Mouse (Mus musculus) hindbrain, embryonic 13.5 days (tissue): ENCODE data around the gene Pdia5. TPM values are rescaled to one million over a fixed set of nuclear protein-coding genes. Genes with fewer than 3 reads are reported as not detected.
A peak's percentile ranks its signal among the peaks of the same experiment; 100 is the strongest.

Experiments used
- ATAC-seq: fragments of 200-750 bp; cut with Nextera tagmentation; 2 replicates; pipeline ENCODE4 v1.8.0; 2017; ENCODE audit warnings: moderate TSS enrichment; ENCODE audit not compliant: low FRiP score
- H3K27ac ChIP-seq: fragments of 300-500 bp; sonication (generic); 2 replicates; pipeline ENCODE4 v1.5.1; 2015; ENCODE audit warnings: inconsistent platforms, mild to moderate bottlenecking, moderate library complexity
- H3K27me3 ChIP-seq: fragments of 300-500 bp; sonication (generic); 2 replicates; pipeline ENCODE4 v1.6.1; 2015; ENCODE audit warnings: mild to moderate bottlenecking, inconsistent platforms
- H3K36me3 ChIP-seq: fragments of 300-500 bp; sonication (generic); 2 replicates; pipeline ENCODE4 v1.6.1; 2015; ENCODE audit warnings: mild to moderate bottlenecking, inconsistent platforms
- H3K4me1 ChIP-seq: fragments of 300-500 bp; sonication (generic); replicated peaks from 2 replicates; pipeline ENCODE4 v1.6.1; 2015; ENCODE audit warnings: inconsistent platforms
- H3K4me2 ChIP-seq: fragments of 300-500 bp; sonication (generic); 2 replicates; pipeline ENCODE4 v1.6.1; 2015; ENCODE audit warnings: inconsistent platforms, mild to moderate bottlenecking, moderate library complexity
- H3K4me3 ChIP-seq: fragments of 300-500 bp; sonication (generic); 2 replicates; pipeline ENCODE4 v1.5.1; 2015; ENCODE audit warnings: mild to moderate bottlenecking, inconsistent platforms
- H3K9ac ChIP-seq: fragments of 300-500 bp; sonication (generic); 2 replicates; pipeline ENCODE4 v1.6.1; 2015; ENCODE audit warnings: mild to moderate bottlenecking, inconsistent platforms
- H3K9me3 ChIP-seq: fragments of 300-500 bp; sonication (generic); 2 replicates; pipeline ENCODE4 v1.6.1; 2016; ENCODE audit warnings: inconsistent platforms
- WGBS: fragments of 180-500 bp; shearing (Covaris S2); methylation state at CpG from one replicate; pipeline ENCODE4 v1.1.7; 2015; 5-methylcytosine and 5-hydroxymethylcytosine counted together
- polyA plus RNA-seq: library from polyadenylated mRNA; unstranded; fragments of >200 nt; fragmentation: Nextera tagmentation; extraction: Ambion mirVana; gene quantifications from 2 replicates; pipeline ENCODE4 v1.2.1, GENCODE M21; 2015

The Pdia5 gene
- polyA plus RNA-seq, result 15.4 and 17.1 TPM in 2 replicates

DNA sequence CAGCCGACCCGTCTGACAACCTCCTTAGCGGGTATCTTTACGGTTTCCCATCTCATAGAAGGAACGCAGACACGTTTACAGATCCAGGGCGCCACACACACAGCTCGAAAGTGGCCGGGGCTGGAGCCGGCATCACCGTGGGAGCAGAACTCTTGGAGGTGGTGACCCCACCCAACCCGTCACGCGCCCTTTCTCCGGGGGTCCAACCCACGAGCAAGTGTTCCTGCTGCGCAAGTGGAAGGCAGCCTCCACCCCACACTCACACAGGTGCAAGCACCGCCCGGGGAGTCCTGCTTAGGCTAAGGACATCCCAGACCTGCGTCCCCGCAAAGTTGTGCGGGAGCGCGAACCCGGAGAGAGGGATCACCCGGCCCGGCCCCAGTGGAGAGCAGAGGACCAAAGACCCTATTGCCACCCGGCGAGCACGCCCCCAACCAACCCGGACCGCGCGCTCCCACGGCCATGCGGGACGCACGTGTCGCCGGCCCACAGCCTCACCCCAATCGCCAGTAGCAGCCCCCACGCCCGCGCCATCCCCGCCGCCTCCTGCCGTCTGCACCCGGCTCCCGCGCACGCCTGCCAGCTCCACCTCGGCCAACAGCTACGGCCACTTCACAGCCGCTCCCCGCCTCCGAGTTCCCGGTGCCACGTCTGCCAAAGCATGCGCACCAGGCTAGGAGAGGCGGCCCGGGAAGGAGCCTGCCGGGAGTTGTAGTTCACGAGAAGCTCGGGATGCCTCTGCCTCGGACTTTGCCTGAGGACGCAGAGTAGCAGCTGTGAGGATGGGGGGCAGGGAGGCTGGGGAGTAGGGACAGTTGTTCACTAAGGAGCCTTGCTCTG, at the start of gene Pdia5:
Gene Pdia5, minus strand, starts transcription at position 643 of the 840 bp plus-strand sequence.
- no peak within 1 kb of the TSS for H3K27ac ChIP-seq

DNA sequence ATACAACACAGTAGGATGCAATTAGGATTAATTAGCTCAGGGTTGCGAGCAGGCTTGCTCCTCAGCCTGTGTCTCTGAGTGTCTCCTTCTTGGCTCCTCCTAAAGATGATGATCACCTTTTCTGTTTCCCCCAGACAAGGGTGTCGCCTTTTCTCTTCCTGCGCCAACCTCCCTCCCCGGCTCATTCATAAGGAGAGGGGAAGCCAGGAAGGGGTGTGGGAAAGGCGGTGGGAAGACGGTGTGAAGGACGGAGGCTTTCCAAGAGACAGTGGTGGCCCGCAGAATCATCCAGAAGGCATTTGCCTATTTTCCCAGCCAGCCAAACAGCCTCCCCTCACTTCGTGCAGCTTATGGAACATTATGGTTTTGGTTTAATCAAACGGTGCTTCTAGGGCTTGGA, 48.4 kb upstream of the Pdia5 start:
- no peaks in the 10 kb centered on the region for H3K36me3 ChIP-seq
- no peaks in the 10 kb centered on the region for H3K9me3 ChIP-seq
- no peak overlapping the region for H3K27ac ChIP-seq

More for the DNA sequence above, at the start of gene Pdia5:
- Histone ChIP-seq H3K9me3 (no peaks in the 10 kb centered on the region), H3K36me3 (no peaks in the 10 kb centered on the region), H3K4me1 (peaks cover 29% of the 10 kb centered on the region), H3K9ac (peak within 1 kb of the TSS; percentile 77), H3K4me3 (peak within 1 kb of the TSS; percentile 75), H3K27me3 (peaks cover 10% of the 10 kb centered on the region; the same call in 1 of the 2 replicates), H3K4me2 (peak within 1 kb of the TSS; percentile 97)
- WGBS, result under 1% methylated on average over 66 of the region's 66 CpGs
- ATAC-seq, result peak; percentile 95

DNA sequence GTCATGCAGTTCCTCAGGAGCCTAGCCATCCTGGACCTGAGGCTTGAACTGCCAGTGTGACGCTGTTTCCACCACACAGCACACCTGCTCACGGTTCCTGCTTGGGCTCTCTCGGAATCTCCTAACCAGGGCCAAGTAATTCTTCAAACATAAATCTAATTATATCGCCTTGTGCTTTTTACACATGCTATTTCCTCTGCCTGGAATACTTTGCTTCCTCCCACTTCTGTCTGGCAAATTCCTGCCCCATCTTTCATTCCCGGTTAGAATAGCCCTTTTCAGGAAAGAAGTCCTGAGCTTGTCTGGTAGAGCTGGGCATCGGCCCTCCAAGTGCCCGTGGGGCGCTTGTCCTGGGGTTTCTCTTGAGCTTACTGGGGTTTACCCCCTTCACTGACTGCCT, 47.0 kb upstream of the Pdia5 start:
- H3K27ac ChIP-seq, result no peak overlapping the region
- no peaks in the 10 kb centered on the region for H3K9me3 ChIP-seq
- H3K9ac ChIP-seq, result no peak overlapping the region
- H3K4me1 ChIP-seq, result peaks cover 28% of the 10 kb centered on the region
- H3K36me3 ChIP-seq, result no peaks in the 10 kb centered on the region
- ATAC-seq, result no peak
- no peak overlapping the region for H3K4me3 ChIP-seq
- no peak overlapping the region for H3K4me2 ChIP-seq
- H3K27me3 ChIP-seq, result peaks cover 9% of the 10 kb centered on the region; the same call in 1 of the 2 replicates
- WGBS, result 79% methylated on average over 8 of the region's 8 CpGs

More for the DNA sequence above, 48.4 kb upstream of the Pdia5 start:
- Histone ChIP-seq H3K4me1 (peaks cover 38% of the 10 kb centered on the region), H3K4me3 (no peak overlapping the region), H3K27me3 (peaks cover 9% of the 10 kb centered on the region; the same call in 1 of the 2 replicates), H3K9ac (no peak overlapping the region), H3K4me2 (no peak overlapping the region)
- 64% methylated on average over 10 of the region's 10 CpGs for WGBS
- ATAC-seq, result no peak

DNA sequence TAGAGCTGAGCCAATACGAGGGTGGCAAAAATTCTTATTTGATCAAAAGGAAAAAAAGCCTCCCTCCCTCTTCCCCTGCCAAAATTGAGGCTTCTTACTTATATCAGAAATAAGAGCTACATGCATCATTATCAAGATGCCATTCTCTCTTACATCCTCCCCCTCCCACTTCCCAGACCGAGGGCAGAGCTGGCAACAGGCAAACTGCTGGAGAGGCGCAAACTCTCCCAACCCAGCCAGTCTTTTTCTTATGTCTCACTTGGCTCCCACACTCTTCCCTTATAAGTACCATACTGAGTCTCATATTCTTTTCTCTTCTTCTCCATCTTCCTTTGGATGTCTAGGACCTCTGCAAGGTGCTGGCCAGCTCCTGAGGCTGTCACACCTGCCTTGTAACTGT, 44.0 kb upstream of the Pdia5 start:
- no peaks in the 10 kb centered on the region for H3K9me3 ChIP-seq
- H3K9ac ChIP-seq, result no peak overlapping the region
- ATAC-seq, result no peak
- H3K4me2 ChIP-seq, result no peak overlapping the region
- WGBS, result 76% methylated on average over 3 of the region's 3 CpGs
- peaks cover 9% of the 10 kb centered on the region; the same call in 1 of the 2 replicates for H3K27me3 ChIP-seq
- peaks cover 6% of the 10 kb centered on the region; the same call in 1 of the 2 replicates for H3K4me1 ChIP-seq
- H3K4me3 ChIP-seq, result no peak overlapping the region
- H3K36me3 ChIP-seq, result no peaks in the 10 kb centered on the region
- H3K27ac ChIP-seq, result no peak overlapping the region

DNA sequence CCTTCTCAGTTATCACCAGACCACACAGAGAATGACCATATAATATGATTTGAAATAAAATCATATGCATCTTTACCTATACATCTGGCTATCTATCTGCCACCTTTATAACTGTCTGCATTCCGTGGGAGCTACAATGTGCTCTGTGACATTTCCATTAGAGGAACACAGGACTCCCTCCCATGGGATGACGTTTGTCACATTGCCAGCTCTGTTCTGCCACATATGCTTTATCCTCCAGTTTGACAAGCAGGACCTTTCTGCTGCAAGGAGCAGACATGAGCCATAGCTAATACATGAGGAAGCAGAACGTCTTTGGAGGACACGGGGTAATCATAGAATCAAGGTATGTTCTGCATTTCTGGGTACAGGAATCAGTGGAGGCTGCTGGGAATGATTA, 33.5 kb upstream of the Pdia5 start:
- no peaks in the 10 kb centered on the region for H3K36me3 ChIP-seq
- H3K9me3 ChIP-seq, result no peaks in the 10 kb centered on the region
- 0 out of 2 replicates have a peak, but pooled peaks have one; percentile 36 for ATAC-seq
- WGBS, result 57% methylated on average over 4 of the region's 4 CpGs
- no peak overlapping the region for H3K9ac ChIP-seq
- peaks cover 7% of the 10 kb centered on the region for H3K4me1 ChIP-seq
- H3K27me3 ChIP-seq, result no peaks in the 10 kb centered on the region
- H3K4me3 ChIP-seq, result no peak overlapping the region
- H3K4me2 ChIP-seq, result no peak overlapping the region
- H3K27ac ChIP-seq, result no peak overlapping the region

DNA sequence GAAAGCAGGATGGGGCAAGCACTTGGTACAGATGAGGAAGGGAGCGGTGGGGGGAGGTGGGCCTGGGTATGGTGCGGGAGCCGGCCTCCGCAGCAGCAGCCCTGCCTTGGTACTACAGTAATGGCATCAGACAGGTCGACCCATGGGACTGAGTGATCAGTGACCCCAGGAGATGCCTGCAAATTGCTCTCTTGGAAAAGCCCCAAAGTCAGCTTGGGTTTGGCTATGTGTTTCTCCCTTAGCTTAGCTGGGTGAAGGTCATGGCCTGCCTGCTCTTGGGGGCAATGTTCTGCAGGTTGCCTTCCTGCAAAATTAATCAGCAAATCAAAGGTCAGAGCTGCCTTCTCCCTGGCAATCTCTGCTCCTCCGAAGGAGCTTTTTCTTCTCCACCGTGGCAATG, 28.6 kb upstream of the Pdia5 start:
- Histone ChIP-seq H3K4me2 (no peak overlapping the region), H3K9me3 (no peaks in the 10 kb centered on the region), H3K27me3 (0 out of 2 replicates have a peak, but pooled peaks cover 3% of the 10 kb centered on the region), H3K36me3 (no peaks in the 10 kb centered on the region), H3K4me1 (peaks cover 27% of the 10 kb centered on the region), H3K27ac (no peak overlapping the region), H3K9ac (no peak overlapping the region), H3K4me3 (no peak overlapping the region)
- no peak for ATAC-seq
- WGBS, result 53% methylated on average over 7 of the region's 7 CpGs

DNA sequence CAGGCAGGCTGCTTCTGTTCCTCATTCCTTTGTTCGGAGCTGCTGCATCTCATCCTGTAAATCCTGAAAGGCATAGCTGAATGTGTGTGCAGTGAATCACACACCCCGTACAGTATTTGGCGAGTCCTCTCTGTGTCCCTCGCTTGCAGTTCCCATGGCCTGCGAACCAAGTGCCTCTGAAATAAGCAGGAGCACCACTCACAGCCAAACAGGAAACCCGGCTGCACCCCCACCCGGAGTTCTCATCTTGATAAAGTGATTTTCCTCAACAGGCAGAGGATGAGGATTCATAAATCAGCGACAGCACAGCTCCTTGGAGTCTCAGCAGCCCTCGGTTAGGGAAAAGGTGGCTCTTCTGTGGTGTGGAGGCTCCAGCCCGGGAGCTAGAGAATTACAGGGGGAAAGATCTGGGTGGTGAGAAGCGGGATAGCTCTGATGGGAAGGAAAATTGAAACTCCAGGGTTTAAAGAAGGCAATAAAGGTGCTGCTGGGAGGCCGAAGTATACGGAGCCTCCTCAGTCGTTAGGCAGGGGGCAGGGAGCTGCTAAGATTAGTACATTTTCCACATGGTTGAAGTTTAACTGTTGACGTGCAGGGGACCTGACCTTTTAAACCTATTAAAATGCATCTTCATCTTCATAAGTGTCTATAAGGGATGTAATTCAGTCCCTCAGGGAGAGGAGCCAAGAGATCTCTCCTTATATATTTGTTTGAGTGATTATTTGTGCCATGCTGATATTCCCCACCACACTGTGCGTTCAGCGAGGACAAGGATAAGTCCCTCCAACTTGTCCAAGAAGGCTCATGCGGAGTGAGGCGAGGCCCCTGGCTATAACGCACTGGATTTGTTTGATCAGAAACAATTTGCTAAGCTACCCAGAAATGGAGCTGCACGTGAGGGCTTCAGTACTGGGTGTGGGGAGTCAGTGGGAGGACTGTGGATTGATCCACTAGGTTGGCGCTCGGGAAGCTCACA, 27.6 kb upstream of the Pdia5 start:
- Histone ChIP-seq H3K9me3 (no peaks in the 10 kb centered on the region), H3K4me3 (no peak overlapping the region), H3K36me3 (no peaks in the 10 kb centered on the region), H3K9ac (no peak overlapping the region; the same call in 1 of the 2 replicates), H3K27me3 (0 out of 2 replicates have a peak, but pooled peaks cover 3% of the 10 kb centered on the region), H3K4me1 (peaks cover 26% of the 10 kb centered on the region), H3K4me2 (no peak overlapping the region), H3K27ac (peak overlapping the region; percentile 35; the same call in 1 of the 2 replicates)
- ATAC-seq, result no peak
- 62% methylated on average over 23 of the region's 23 CpGs for WGBS

DNA sequence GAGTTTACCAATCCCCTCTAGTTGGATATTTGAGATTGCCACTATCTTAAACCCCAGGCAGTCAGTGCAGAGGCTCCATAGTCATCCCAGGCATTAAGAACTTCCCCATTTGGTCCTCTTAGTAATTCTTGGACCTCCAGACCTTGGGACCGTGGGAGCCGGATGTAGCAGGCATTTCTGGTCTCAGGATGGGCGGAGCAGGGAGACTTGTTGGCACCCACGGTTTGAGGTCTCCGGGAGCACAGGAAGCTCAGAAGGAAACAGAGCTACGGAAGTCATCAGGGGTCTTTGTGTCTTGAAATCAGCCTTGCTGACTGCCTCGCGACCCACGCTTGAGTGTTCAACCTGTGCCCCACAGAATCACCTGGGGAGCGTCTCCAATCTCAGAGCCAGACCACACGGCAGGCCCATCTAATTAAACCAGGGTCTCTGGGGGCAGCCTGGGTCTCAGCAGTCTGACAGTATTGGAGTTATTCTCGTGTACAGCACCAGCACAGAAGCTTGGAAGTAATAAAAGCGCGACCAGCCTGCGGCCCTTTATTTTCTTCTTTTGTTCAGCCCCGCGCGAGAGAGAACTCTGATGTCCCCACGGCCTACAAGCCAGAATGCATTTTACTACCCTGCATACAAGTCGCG, 25.4 kb upstream of the Pdia5 start:
- no peaks in the 10 kb centered on the region for H3K9me3 ChIP-seq
- H3K4me2 ChIP-seq, result no peak overlapping the region
- WGBS, result 34% methylated on average over 21 of the region's 21 CpGs
- no peak overlapping the region for H3K4me3 ChIP-seq
- H3K27ac ChIP-seq, result 0 out of 2 replicates have a peak overlapping the region, but pooled peaks have one; percentile 18
- H3K9ac ChIP-seq, result no peak overlapping the region
- 0 out of 2 replicates have a peak, but pooled peaks have one; percentile 53 for ATAC-seq
- H3K27me3 ChIP-seq, result 0 out of 2 replicates have a peak, but pooled peaks cover 3% of the 10 kb centered on the region
- H3K36me3 ChIP-seq, result no peaks in the 10 kb centered on the region
- peaks cover 26% of the 10 kb centered on the region for H3K4me1 ChIP-seq

DNA sequence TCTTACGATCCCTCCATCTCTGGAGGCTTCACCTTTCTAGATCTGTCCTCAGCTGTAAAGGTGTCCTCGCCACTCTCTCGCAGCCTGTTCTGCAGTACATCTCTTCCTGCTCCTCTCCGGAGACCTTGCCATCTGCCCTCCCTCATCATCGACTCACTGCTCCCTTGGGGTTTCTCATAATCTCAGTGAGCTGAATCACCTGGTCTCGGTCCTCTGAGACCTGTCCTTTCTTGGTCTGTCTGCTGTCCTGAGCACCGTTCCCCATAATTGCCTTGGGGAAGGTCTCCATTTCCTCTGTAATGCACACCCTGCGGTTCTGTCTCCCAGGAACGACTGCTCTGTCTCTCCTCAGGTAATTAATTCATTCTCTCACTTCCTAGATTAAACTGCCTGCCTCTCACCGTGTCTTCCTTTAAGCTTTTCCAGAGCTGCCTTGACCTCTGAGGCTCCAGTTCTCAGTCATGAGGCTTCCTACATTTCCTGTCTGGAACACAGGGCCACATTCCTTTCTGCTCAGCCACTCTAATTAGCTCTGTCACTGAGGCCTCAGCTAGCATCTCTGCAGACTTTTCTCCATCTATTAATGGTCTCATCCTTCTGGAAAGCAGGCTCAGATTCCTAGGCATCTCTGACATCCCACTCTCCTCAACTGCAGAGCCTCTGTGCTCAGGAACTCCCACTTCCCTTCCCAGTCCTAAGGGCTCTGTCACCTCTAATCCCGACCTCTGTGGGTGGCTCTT, 18.8 kb upstream of the Pdia5 start:
- ATAC-seq, result no peak
- no peak overlapping the region for H3K27ac ChIP-seq
- H3K4me2 ChIP-seq, result no peak overlapping the region
- H3K9ac ChIP-seq, result no peak overlapping the region
- peaks cover 9% of the 10 kb centered on the region; the same call in 1 of the 2 replicates for H3K4me1 ChIP-seq
- H3K4me3 ChIP-seq, result no peak overlapping the region
- WGBS, result 52% methylated on average over 11 of the region's 11 CpGs
- no peaks in the 10 kb centered on the region for H3K36me3 ChIP-seq
- no peaks in the 10 kb centered on the region for H3K9me3 ChIP-seq
- no peaks in the 10 kb centered on the region for H3K27me3 ChIP-seq

DNA sequence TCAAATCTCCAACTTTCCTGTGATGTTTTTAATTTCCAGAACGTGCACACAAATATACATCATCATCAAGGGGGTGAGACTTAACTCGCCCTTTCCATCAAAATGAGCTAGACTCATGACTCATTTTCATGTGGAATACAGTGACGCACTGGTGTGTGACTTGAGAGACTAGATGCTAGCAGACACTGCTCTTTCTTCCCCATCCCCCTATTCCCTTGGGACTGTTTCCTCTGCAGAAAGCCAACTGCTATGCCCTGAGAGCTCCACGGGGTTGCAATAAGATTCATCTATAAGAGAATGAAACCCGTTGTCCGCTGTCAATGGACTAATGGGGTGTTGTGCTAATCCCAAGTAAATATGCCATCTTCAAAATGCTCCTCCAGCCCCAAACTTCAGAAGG, 17.9 kb upstream of the Pdia5 start:
- Histone ChIP-seq H3K27me3 (no peaks in the 10 kb centered on the region), H3K4me3 (no peak overlapping the region), H3K4me2 (no peak overlapping the region), H3K9me3 (no peaks in the 10 kb centered on the region), H3K9ac (no peak overlapping the region), H3K27ac (no peak overlapping the region), H3K36me3 (no peaks in the 10 kb centered on the region), H3K4me1 (peaks cover 9% of the 10 kb centered on the region; the same call in 1 of the 2 replicates)
- ATAC-seq, result no peak
- WGBS, result 83% methylated on average over 6 of the region's 6 CpGs

DNA sequence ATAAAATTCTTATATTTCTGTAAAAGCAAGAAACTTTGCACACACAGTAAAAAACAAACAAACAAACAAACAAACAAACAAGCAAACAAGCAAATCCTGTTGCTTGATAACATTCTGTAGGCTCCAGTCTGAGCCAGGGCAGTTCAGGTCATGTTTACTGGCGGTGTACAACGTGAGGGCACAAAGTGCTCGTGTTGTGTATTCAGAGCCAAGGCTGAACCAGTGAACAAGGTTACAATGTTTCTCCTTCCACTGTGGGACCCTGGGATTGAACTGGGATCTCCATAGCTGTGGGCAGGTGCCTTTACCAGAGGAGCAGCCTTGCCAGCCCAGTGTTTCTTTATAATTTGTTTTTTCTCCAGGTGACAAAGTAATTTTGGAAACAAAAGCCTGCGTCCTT, 15.1 kb upstream of the Pdia5 start:
- H3K9ac ChIP-seq, result no peak overlapping the region
- H3K27ac ChIP-seq, result no peak overlapping the region
- no peaks in the 10 kb centered on the region for H3K9me3 ChIP-seq
- no peak for ATAC-seq
- WGBS, result 88% methylated on average over 4 of the region's 4 CpGs
- no peaks in the 10 kb centered on the region for H3K27me3 ChIP-seq
- H3K4me2 ChIP-seq, result no peak overlapping the region
- H3K4me3 ChIP-seq, result no peak overlapping the region
- peaks cover 9% of the 10 kb centered on the region; the same call in 1 of the 2 replicates for H3K4me1 ChIP-seq
- H3K36me3 ChIP-seq, result no peaks in the 10 kb centered on the region
